Mouse (Mus musculus): ENCODE measurements at regions not wholly inside any gene's neighbourhood (a gene's known extent, or its start where the extent isn't known, plus 50 kb on each side); places are given as distances from the start of the nearest gene placed in this dataset.
"Not testable (repeated sequence)": the region's sequence is repeated elsewhere in the genome, so short reads cannot be mapped to it uniquely, and the experiment has no call there.

GRCm38 (mm10) chr15:25237665-25238664 lies 175.6 kb downstream of the Basp1 start:
- no peak for DNase-seq

- DNase-seq = no peak
Observed at GRCm38 (mm10) chr15:25236191-25236723, 177.3 kb downstream of the Basp1 start.

GRCm38 (mm10) chr15:25234064-25234700 lies 179.4 kb downstream of the Basp1 start:
- no peak for DNase-seq

- no peak for DNase-seq
Observed at GRCm38 (mm10) chr15:25230213-25230612, 183.4 kb downstream of the Basp1 start.

GRCm38 (mm10) chr15:25229807-25230206 lies 183.8 kb downstream of the Basp1 start:
- no peak for DNase-seq

GRCm38 (mm10) chr15:25227496-25227895 lies 186.1 kb downstream of the Basp1 start:
- DNase-seq = no peak

- no peak for DNase-seq
Observed at GRCm38 (mm10) chr15:25225936-25226335, 187.6 kb downstream of the Basp1 start.

GRCm38 (mm10) chr15:25225431-25225830 lies 188.1 kb downstream of the Basp1 start:
- no peak for DNase-seq

GRCm38 (mm10) chr15:25221749-25222148 lies 191.8 kb downstream of the Basp1 start:
- DNase-seq = no peak

- no peak for DNase-seq
Observed at GRCm38 (mm10) chr15:25216375-25216774, 197.2 kb downstream of the Basp1 start.

GRCm38 (mm10) chr15:25202097-25202496 lies 211.5 kb downstream of the Basp1 start:
- no peak for DNase-seq

GRCm38 (mm10) chr15:25200249-25200648 lies 213.3 kb downstream of the Basp1 start:
- not testable (repeated sequence) for DNase-seq

- no peak for DNase-seq
Observed at GRCm38 (mm10) chr15:25187881-25188326, 225.7 kb downstream of the Basp1 start.

- DNase-seq = no peak
Observed at GRCm38 (mm10) chr15:25172755-25173154, 240.8 kb downstream of the Basp1 start.

GRCm38 (mm10) chr15:25146371-25146770 lies 267.2 kb downstream of the Basp1 start:
- DNase-seq = no peak

GRCm38 (mm10) chr15:25144228-25144627 lies 269.3 kb downstream of the Basp1 start:
- DNase-seq = no peak

GRCm38 (mm10) chr15:25140389-25141181 lies 273.0 kb downstream of the Basp1 start:
- DNase-seq = no peak

GRCm38 (mm10) chr15:25137091-25137490 lies 276.5 kb downstream of the Basp1 start:
- DNase-seq = no peak

GRCm38 (mm10) chr15:25135471-25136262 lies 277.9 kb downstream of the Basp1 start:
- no peak for DNase-seq

GRCm38 (mm10) chr15:25130096-25130495 lies 283.5 kb downstream of the Basp1 start:
- no peak for DNase-seq

- no peak for DNase-seq
Observed at GRCm38 (mm10) chr15:25129572-25129971, 284.0 kb downstream of the Basp1 start.
